Mouse (Mus musculus): Measurements from ENCODE around the gene Mfn1.

Gene Mfn1

DNA sequence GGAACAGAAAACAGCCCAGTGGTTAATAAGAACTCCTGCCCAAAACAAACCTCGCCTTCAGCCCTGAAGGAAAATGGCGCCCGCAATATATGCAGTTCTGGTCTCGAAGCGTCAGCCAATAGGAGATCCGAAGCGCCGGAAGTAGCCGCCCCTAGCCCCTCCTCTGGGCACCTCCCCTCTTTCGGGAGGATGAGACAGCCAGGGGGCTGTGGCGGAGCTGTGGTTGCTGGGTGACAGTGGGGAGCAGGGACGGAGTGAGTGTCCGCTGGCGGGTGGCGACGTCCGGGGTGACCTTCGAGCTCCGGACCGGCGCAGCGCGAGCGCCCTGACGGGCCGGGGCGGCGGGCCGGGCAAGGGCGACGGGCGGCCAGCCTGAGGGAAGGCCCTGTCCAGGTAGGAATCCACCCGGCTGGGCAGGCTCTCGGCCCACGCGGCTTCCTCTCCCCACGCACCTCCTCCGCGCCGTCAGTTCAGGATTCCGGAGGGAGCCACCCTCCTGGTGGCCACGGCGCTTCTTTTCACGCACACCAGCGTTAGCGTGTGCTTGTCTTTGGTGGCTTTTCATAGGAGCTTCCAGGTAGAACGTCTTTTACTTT is at the start of gene Mfn1:
TSS of gene Mfn1 (plus strand) at position 163 of the 596 bp plus-strand sequence.
- DNase-seq (ENCODE audit: low spot score): peak; percentile 95

GRCm38 (mm10) chr3:32479961-32480360 is 49.3 kb upstream of the Mfn1 start:
- no peak for DNase-seq (ENCODE audit: low spot score)

DNA sequence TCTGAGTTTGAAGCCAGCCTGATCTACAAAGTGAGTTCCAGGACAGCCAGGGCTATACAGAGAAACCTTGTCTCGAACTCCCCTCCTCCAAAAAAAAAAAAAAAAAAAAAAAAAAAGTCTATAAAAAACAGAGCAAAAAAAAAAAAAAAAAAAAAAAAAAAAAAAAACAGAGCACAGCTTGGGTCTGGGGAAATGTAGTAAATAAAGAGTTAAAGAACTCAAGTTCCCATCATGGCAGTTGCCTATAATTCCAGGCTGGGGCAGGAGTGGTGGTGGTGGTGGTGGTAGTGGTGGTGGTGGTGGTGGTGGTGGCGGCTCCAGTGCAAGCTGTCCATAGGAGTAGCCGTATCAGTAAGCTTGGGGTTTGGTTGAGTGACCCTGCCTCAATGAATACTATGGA is 46.2 kb upstream of the Mfn1 start:
- no peak for DNase-seq (ENCODE audit: low spot score)

DNA sequence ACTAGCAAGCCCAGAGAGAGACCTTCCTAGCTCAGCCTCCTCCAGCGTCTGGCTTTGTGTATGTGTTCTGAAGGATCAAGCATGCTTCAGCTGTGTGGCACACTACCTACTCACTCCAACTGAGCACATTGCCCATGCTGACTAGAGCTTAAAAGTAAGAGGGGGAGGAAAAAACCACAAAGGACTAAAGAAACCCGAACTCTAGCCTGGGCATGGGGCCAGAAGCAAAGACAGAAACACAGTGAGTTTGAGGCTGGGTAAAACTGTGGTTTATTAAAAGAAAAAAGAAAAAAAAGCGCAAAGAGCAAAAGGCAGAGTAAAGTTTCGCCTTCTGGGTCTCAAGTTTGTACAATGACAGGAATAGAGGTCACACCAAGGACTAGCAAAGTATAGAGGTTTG is 42.7 kb upstream of the Mfn1 start:
- no peak for DNase-seq (ENCODE audit: low spot score)

DNA sequence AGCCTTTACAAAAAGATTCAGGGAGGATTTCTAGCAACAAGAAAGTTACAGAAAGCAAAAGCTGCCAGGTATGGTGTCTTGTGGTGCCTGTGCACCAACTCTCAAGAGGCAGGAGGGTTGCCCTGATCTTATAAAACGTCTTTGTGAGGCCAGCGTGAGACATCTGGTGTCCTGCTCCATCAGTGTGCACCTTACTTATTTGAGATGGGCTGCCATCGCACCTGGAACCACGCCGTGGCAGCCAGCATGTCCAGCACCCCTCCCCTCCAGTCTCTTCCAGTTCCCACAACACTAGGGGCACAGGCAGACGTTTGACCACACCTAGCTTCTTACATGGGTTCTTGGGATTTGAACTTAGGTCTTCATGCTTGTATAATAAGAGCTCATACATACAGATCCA is 41.1 kb upstream of the Mfn1 start:
- no peak for DNase-seq (ENCODE audit: low spot score)

- no peak for DNase-seq (ENCODE audit: low spot score)
Observed at GRCm38 (mm10) chr3:32490076-32490927, 39.0 kb upstream of the Mfn1 start.

GRCm38 (mm10) chr3:32490928-32491315 is 38.3 kb upstream of the Mfn1 start:
- DNase-seq (ENCODE audit: low spot score): no peak

DNA sequence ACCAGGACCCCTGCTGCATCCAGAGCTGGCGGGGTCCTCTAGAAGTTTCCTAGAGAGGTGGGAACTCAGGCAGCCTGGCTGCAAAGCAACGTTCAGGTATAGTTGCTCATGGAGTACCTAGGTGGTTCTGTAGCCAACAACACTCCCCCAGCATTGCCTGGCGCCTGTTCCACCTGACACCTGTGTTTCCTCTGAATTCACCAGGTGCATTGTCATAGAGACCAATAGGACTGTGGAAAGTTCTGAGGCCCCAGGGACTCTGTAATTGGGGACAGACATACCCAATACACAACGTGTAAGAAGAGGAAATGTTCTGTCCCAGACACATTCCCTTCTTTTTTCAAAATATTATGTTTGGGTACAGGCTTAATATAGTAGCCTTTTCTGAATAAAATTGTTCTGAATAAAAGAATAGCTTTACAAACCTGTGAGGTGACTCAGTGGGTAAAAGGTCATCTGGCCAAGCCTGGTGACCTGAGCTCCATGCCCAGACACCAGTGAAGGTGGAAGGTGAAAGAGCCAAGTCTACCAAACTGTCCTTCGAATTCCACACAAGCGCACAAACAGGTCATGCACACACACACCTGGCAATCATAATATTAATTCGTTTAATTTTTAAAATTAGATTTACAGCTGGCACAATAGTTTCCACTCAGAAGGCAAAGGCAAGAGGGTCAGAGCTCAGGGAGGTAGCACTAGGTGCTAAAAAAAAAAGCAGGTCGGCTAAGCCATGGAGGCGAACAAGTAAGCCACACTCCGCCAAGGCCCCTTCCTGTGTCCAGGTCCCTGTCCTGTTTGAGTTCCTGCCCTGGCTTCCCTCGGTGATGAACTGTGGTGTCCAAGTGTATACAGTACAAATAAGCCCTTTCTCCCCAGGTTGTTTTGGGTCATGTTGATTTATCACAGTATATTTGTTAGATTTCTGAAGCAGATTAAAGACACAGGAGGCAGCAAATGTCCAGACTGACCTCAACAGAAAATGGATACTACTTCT is 36.9 kb upstream of the Mfn1 start, which contains the start of gene Kcnmb3:
TSS of gene Kcnmb3 (minus strand) at position 135 of the 994 bp plus-strand sequence.
- no peak for DNase-seq (ENCODE audit: low spot score)

DNA sequence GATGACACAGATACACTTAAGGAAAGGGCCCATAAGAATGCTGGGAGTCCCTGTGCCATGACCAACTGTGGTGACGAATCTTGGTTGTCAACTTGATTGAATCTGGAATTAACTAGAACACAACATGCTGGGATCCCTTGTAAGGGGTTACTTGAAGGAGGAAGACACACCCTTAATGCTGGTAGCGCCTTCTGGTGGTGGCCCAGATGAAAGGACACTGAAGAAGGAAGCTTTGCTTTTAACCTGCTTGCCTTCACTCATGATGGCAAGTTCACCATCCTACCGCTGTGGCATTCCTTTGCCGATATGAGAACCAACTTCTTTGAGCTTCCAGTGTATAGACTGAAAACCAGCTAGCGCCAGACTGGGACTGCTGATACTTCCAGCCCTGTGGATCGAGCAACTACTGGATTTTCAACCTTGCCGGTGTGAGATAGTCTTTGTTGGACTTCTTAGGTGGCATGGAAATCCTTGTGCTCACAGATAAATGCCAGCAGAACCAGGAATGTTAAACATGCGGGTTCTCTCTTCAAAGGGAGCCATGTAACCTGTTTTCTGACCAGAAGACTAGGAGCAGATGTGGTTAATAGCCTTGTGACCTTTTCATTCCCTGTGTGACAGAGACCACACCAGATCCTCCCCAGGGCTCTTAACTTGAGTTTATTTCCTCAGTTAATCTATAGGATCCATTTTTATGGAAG is 34.7 kb upstream of the Mfn1 start:
- no peak for DNase-seq (ENCODE audit: low spot score)

DNA sequence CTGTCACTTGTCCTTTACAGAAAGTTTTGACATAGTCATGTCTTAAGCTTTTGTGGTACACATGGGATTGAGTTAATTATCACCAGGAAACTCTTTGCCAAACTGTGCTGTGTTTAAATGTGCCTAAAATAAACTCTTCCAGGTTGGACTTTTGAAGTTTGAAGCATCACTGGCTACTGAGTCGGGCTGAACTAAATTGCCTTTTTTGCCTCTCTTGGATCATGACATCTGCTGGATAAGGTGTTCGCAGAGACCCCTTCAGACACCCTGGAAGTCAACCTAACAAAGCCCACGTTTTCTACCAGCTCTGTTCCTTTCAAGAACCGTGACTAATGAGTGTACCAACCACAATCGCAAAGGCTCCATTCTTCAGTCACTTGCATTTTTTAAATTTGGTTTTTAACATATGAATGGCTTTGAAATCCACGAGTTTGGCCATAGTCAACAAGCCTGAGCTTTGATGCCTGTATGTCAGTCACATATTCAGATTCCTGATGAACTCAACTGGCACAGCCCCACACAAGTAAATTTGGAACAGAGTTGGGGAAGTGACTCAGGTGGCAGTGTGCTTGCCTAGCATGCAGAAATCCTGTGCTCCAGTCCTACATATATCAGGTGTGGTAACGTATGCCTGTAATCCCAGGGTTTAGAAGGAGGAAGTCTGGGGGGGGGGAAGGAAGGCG is 34.0 kb upstream of the Mfn1 start:
- no peak for DNase-seq (ENCODE audit: low spot score)

DNA sequence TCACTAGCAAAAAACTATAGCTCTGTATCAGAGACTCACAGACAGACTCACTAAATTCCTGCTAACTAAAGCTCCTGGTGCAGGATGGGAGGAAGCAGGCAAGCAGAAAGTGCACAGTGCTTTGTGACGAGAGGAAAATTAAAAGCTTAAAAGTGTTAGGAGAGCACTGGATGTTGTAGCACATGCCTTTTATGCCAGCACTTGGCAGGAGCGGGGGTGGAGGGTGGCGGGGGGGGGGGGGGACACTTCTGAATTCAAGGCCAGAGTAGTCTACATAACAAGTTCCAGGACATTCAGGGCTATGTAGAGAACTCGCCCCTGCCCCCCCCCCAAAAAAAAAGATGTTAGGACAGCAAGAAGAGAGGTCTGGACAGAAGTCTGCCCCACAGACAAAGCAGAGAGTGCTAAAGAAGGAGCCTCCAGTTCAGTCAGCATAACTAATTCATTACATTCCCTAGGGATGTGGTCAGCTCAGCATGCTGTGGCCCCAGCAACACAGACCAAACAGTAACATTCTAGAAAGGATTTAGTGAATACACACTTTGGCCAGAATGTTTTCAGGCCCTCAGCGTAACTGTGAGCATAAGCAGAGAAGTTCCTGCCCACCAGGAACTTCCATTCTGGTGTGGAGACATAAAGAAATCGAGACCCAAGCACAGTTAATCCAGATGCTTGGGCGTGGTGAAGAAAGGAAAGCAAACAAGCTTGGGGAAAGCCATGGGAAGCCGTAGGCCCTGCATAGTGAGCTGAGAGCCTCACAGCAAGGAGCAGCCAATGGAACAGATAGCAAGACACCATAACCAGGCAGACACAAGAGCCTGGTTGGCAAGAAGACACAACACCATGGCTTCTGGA is 33.2 kb upstream of the Mfn1 start:
- peak; percentile 36 for DNase-seq (ENCODE audit: low spot score)

GRCm38 (mm10) chr3:32496711-32497070 is 32.6 kb upstream of the Mfn1 start:
- no peak for DNase-seq (ENCODE audit: low spot score)

DNA sequence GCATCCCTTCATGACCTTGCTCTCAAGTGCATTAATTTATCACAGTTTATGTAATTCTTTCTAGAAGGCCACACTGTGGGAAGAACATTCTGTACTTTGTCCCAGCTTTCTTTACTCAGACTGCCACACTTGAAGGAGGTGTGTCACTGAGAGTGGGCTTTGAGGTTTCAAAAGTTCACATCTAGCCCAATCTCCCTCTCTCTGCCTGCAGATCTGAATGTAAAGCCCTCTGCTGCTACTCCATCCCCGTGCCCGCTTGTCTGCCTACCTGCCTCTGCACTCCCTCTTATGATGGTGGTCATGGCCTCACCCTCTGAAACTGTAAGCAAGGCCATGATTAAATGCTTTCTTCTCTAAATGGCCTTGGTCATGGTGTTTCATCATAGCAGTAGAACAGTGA is 28.9 kb upstream of the Mfn1 start:
- DNase-seq (ENCODE audit: low spot score): no peak

- DNase-seq (ENCODE audit: low spot score): no peak
Observed at GRCm38 (mm10) chr3:32505841-32506240, 23.4 kb upstream of the Mfn1 start.

DNA sequence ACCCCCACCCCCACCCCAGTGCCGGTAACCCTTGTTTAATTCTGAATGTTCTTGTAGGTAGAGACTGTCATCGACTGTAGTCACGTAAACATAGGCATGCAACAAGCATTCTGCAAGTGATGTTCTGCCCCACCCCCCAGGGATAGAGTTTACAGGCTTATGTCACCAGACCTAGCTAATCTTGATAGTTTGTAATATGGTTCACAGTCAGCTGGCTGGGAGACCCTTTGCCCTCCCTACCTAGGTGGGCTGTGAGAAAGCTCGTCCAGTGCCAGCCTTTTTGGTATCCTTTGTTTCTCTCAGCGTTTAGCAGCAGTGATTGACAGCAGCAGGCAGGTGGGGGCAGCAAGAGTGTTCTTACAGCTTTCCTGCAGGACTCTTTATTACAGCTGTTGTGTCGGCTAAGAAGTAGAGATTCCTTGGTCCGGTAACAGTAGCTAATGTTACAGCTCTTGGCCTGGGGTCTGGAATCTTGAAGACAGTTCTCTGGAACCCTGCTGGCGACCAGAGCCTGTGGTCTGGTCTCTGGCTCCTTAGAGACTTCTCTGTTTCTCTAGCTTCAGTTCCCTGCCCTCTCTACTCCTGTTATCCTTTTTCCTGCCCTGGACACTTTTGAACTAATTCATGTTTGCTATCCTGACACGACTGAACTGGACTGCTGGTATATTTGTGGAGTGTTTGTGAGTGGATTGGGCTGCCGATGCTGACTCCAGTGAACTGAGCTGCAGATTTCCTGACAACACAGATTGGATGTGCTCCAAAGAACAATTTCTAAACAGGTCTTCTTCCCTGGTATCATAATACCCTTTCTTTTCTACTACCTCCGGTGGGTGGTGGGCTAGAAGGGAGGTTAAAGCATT is 22.7 kb upstream of the Mfn1 start:
- DNase-seq (ENCODE audit: low spot score): no peak

DNA sequence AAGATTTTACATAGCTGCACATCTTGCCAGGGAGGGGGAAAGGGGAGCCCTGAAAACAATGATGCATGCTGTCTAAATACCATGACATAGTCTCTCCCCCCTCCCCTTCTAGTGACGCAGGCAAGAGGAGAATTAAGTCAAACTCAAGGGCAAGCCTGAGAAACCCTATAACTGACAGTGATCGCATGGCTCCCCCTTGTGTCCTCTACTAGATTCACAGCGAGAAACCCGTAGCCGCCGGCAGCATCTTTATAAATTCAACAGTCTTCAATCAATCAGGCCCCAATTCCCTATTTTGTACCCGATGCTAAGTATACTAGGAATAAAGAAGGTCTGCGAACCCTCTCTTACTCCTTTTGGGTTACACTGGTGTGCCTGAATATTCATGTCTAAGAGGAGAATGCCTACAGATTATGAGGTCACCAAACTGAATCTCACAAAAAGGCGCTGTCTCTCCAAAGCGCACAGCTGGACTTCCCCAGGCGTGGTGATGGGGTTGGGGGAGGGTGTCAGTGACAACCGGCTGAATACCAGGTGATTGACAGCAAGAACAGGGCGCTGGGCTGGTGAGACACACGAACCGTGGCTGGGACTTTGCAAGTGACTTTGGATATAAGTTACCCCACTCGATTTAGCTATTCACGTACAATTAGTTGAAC is 20.5 kb upstream of the Mfn1 start:
- peak; percentile 92 for DNase-seq (ENCODE audit: low spot score)

DNA sequence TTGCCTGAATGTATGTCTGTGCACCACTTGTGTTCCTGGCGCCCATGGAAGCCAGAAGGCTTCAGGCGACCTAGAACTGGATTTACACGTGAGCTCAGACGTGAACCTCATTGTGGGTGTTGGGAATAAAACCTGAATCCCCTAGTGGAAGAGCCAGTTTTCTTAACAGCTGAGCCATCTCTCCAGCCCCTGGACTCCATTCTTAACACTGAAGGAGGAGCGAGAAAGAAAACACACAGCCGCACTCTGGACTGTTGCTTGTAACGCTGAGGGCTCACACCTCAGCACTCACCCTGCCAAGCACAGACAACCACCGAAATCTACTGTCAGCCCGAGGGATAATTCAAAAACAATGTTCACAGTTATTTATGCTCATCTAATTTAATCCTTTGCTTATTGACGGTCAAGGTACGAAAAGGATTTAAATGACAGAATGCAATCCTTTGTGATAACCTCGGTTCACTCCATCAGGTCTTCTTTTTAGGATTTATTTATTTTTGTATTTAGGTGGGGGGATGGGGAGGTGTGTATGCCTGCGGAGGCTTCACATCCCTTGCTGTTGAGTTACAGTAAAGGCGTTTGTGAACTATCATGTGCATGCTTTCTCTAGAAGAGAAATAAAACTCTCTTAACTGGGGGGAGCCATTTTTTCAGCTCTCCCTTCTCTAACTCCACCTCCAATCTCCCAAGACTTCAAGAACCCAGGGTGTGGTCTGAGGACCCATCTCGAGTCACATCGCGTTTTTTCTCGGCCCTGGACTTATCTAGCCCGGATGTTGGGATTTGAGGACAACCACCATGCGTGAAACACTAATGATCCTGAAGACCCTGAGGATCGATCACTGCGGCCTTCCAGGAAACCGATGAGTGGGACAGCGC is 19.5 kb upstream of the Mfn1 start, which contains the start of gene Zfp639:
TSS of gene Zfp639 (plus strand) at position 764 of the 879 bp plus-strand sequence.
- DNase-seq (ENCODE audit: low spot score): peak; percentile 30

All from retina, embryonic 14.5 days (tissue).